Mouse (Mus musculus): ENCODE measurements around the gene Dnajc8.
A peak's percentile ranks its signal among the peaks of the same experiment; 100 is the strongest.

Dnajc8 gene

DNA sequence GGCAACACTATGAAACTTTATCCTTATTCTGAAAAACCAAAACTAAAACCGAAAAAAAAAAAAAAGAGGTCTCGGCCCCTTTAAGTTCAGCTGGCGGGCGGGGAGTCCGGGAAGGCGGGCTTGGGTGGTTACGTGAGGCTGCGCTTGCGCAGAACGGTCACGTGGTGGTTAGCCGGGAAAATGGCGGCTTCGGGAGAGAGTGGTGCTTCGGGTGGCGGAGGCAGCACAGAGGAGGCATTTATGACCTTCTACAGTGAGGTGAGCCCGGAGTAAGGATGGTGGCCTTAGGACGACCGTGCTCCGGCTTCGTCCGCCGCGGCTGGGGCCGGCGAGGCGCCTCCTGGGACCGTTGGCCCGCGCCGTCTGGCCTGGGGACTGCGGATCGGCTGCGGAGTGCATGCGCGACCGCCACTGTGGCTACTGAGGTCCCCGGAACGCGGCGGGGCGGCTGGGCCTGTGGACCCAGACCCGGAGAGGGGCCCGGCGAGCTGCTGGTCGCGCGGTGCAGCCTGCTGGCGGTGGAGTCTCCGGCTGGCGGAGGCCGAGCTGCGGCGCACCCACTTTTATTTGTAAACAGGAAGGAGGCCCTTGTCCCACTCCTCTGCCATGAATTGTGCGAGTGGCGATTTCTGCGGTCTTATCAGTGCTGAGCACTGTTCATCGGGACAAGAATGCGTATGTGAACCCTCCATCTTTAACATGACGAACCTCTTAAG is at the start of gene Dnajc8:
Dnajc8 (plus strand) TSS at position 145 of the 716 bp plus-strand sequence.
- DNase-seq (ENCODE audit: extremely low read depth, low read depth) = peak; percentile 78

DNA sequence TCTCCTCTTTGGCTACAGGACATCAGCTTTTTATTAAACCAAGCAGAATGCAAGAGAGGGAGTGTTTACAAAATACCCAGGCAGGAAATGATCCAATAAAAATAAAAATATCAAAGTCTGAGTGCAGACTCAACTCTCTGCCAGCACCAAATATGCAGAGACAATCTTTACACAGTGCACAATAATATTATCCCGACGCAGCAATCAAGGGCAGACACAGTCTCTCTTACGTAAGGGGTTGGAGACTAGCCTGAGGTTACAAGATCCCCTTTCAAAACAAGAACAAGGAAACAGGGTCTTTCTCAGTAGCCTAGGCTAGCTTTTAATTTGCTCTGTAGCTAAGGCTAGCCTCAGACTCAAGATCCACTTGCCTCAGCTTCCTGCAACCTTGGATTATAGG is 46.8 kb upstream of the Dnajc8 start:
- DNase-seq (ENCODE audit: extremely low read depth, low read depth) = no peak

DNA sequence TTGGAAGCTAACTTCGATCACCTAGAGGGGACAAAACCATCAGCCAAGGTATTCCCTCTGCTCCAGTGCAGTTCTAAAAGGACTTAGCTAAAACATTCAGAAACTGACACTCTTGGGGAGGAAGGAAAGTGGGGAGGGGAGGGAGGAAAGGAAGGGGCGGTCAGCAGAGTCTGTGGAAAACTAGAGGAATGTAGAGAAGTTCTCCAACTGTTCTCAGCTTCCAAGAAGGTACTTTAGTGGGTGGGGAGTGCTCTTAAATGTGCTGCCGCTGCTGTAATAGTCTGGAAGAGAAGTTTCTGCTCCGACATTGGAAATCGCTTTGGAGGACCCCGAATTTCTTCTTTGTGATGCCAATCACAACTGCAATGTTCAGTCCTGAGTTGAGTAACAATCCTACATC is 46.4 kb upstream of the Dnajc8 start:
- no peak for DNase-seq (ENCODE audit: extremely low read depth, low read depth)

DNA sequence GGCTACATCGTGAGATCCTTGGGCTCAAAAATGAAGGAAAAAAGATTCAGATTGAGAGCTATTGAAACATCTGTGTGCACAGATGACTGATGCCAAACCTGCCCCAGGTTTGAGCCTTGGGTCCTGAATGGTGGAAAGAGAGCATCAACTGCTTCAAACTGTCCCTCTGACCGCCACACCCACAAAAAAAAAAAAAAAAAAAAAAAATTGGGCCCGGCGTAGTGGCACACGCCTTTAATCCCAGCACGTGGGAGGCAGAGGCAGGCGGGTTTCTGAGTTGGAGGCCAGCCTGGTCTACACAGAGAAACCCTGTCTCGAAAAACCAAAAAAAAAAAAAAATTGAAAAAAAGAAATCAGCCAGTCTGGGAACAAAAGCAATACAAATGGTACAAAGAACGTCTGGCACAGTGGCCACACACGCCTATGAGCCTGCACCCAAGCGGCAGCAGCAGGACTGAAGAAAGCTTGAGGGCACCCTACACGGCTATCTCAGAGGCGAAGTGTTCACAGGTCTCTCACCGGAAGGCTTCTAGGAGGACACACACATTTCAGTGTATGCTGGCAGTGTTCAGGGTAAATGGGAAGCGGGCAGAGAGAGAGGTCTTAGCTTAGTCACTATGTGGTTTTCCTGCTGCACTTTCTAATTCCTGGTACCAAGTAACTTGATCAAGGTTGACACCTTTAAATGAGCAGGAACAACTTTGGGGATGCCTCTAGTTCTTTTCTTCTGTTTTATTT is 44.9 kb upstream of the Dnajc8 start:
- DNase-seq (ENCODE audit: extremely low read depth, low read depth) = no peak

DNA sequence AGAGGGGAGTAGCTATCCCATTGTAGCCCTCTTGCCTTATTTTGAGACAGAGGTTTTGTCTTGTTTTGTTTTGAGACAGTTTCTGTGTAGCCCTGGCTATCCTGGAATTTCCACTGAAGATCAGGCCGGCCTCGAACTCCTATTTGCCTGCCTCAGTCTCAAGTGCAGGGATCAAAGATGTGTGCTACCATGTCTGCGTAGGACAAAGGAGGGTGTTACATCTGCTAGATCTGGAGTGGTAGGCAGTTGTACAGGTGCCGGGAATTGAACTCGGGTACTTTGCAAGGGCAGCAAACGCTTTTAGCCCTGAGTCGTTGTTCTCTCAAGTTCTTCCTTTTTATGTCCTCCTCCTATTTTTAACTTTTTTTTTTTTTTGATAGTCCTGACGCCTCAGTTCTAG is 44.3 kb upstream of the Dnajc8 start:
- DNase-seq (ENCODE audit: extremely low read depth, low read depth) = no peak

DNA sequence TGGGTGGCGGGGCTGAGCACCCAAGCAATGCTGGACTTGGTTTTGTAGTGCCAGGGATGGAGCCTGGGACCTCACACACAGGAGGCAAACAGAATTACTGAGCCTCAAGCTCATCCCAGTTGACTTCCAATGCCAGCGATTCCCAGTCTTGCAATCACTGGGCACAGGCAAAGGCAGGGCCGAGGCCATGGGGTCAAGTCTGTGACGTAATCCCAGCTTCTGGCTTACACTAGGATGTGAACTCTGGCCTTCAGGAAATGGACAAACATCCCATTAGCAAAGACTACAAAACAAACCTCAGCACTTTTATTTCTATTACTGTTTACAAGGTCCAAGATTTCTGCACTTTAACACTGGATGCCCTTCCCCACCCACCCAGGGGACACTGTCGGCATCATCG is 43.6 kb upstream of the Dnajc8 start:
- DNase-seq (ENCODE audit: extremely low read depth, low read depth) = no peak

DNA sequence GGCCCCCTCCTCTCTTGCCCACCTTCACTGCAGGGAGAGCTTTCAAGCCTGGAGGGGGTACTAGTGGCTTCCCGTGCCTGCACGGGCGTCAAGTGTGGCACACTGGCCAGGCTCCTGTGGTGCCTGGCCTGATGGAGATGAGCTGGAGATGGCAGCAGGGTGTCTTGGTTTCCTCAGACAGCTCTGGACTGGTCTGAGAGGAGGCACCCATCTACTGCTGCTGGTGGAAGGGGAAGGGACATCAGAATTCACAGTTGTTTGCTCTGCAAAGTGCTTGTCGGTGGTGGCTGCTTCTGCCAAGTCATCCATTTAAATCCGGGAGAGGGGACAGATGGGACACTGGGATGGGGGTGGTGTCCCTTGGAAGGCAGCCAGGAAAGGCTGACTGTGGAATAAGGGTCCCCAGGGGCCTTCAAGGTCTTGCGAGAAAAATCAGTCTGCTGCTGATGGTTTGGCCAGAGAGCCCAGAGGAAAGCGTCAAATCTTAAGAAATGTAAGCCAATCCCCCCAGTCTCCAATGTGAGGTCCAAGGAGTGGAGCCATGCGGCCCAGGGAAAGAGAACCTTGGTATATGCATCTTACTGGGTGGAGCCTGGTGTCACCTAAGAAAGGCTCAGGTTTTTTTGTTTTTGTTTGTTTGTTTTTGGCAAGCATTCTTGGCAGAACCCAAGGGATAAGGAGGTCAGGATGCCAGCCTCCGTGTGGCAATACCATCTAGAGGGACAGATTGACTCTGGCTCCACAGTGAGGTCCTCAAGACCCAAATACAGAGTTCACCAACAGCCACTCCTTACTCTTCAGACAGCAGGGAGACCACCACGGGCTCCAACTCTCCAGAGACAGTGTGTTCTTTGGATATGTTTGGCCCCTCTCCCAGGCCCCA is 42.9 kb upstream of the Dnajc8 start:
- no peak for DNase-seq (ENCODE audit: extremely low read depth, low read depth)

DNA sequence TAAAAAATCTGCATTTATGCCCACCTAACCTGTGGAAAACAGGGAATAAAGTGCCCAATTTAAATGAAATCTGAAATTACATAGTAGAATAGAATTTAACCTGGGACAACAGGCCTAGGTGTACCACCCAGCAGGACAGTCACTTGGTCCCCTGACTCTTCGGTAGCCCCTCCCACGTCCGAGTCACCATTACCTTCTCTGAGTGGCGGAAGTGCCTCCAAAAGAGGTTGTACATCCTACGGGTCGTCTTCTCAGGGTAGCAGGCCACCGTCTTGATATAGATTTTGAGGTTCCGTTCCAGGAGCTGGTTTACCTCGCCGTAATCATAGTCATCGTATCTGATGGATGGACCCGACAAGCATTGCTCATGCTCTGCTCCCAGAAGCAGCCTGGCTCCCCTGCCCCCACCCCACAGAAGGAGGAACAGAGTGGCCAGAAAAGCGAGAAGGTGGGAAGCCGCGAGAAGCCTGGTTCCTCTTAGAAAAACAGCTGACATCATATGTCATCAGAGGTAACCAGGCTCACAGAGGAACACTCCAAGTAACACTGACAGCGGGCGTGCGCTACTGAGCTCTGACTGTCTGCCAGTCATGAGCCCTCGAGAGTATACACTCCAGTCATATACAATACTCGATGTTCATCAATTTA is 41.0 kb upstream of the Dnajc8 start:
- no peak for DNase-seq (ENCODE audit: extremely low read depth, low read depth)

DNA sequence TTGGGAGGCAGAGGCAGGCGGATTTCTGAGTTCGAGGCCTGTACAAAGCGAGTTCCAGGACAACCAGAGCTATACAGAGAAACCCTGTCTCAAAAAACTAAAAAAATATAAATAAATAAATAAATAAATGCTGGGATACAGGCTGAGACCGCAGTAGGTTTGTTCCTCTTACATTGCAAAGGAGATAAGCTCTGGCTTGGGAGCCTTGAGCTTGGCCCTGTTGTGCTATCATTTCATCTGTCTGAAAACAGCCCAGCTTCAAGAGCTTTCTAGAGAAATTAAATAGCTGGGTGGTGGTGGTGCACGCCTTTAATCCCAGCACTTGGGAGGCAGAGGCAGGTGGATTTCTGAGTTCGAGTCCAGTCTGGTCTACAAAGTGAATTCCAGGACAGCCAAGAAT is 33.7 kb upstream of the Dnajc8 start:
- peak; percentile 54 for DNase-seq (ENCODE audit: extremely low read depth, low read depth)

DNA sequence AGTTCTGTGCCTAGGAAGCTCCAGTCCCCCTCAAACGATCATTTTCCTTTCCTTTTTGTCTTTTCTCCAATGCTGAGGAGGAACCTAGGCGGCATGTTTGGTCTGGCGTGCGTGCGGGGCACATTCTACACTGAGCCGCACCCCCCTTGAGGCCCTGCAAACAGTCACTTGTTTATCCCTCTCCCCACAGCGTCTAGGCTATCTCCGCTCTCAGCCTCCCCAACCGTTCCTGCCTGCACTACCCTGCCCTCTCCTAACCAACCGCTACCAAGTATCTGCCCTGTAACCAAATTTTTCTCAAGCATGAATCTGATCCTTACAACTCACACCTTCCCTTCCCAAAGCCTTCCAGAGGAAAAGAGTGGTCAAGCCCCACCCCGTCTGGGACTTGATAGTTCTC is 32.0 kb upstream of the Dnajc8 start:
- no peak for DNase-seq (ENCODE audit: extremely low read depth, low read depth)

DNA sequence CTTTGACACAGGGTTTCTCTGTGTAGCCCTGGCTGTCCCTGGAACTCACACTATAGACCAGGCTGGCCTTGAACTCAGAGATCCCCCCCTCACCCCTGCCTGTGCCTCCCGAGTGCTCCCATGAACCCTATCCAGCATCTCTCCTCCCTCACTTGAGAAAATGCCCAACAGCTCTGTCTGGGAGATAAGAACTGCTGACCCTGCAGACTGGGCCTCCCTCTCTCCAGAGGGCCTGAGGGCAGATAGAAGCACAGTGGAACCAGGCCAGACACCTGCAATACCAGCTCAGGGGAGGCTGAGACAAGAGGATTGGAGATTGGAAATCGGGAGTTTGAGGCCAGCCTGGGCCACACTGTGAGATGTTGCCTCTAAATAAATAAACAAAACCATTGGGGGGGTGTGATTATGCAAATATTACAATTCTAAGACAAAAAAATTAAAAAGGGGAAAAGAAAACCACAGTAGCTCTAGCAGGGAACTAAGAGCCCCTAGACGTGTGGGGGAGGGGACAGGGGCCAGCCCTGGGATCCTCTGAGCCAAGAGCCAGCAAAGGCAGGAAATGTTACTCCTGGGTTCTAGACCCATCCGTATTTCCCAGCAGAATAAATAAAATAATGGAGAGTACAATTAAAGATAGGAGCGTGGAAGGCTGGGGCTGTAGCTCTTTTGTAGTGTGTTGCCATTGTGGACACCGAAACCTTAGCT is 30.2 kb upstream of the Dnajc8 start:
- no peak for DNase-seq (ENCODE audit: extremely low read depth, low read depth)

DNA sequence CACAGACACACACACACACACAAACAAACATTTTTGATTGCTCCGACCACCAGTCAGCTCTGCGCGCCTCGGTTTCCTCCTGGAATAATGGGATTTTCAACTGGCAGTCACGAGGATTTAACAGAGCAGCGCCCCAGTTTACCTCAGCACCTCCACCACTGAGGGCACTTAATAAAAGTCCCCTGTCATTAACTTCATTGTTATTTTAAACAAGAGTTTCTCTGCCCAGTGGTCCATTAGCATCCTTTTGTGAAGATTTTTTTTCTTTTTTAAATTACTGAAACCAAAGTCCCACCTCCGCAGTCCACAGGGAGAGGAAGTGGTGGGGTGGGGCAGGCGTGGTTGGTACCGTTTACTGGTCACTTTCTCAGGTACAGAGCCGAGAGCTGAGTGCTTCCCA is 29.6 kb upstream of the Dnajc8 start:
- DNase-seq (ENCODE audit: extremely low read depth, low read depth) = no peak

DNA sequence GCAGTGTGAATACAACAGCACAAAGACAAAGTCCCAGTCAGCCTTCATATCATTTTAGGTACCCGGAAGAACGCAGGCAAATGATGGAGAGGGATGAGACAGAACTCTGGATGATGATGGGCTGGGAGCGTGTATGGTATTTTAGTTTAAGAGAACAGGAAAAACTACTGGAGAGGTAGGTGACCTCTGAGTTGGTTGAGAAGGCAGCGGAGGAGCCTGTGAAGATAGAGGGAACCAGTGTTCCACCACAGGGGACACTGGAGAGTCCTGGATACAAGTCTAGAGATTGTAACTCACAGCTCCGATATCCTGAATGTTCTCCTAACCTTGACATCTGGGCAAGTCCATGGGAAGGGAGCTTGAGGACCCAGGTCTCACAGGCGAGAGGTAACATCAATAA is 29.1 kb upstream of the Dnajc8 start:
- DNase-seq (ENCODE audit: extremely low read depth, low read depth) = no peak

DNA sequence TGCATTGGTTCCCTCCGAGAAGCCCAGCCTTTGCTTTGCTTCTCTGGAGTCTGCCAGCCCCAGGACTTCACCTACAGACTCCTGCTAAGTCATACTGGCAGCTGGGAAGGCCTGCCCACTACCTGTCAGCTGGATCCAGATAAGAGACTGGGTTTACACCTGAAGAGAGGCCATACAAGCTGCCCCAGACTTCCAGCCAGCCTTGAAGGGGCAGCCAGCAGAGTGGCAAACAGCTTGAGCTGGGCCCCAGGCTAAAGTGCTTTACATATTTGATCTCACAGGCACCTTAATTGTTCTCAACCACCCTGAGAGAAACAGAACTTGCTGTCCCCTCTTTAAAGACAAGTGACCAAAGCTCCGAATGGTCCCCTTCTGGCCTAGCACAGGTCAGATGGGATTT is 28.1 kb upstream of the Dnajc8 start:
- no peak for DNase-seq (ENCODE audit: extremely low read depth, low read depth)

DNA sequence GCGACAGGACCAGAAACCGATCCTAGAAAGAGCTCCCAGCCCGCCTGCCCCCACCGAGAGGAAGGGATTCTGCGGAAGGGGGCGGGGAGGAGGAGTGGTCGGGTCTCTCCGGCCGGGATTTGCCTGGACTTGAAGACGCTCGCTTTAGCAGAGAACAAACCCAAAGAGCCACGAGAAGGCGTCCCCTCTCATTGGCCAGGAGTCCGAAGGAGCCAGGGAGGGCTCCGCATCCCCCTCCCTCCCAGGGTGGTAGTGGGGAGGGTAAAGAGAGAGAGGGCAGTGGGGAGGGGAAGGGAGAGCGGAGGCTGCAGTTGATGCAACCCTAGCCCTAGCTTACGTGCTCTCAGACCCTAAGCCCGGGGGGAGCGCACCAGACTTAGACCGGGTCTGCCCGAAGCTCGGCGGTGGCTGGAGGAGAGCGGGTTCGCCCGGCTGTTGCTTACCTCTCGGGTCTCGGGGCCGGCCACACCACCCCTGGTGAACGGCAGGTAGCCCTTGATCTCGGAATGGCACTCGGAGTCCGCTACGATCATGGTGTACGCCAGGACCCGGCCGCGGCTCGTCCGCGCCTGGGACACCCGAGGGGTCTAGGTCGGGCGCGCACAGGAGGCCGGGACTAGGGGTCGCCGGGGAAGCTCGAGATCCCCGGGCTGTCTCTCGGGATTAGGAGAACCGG is 25.6 kb upstream of the Dnajc8 start:
- no peak for DNase-seq (ENCODE audit: extremely low read depth, low read depth)

DNA sequence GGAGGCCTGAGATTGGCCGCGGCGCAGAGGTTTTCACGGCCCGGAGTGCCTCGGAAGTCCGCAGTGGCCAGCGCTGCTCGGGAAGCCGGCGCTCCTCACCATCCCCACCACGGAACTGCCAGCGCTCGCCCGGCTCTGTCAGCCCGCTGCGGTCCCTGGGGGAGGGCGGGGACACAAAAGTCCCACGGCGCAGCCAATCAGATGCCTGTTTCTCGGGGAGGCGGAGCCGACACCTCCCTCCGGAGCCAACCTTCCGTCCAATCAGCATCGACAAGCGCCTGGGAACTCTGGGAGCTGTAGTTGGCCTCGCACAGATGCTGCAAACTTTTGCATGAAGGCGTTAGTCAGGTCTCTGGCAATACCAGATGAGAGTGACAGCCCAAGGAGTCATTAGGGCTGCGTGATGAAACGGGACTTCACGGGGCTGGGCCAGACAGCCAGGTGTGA is 25.0 kb upstream of the Dnajc8 start, which contains the start of gene Sesn2:
Sesn2 (minus strand) TSS at position 150 of the 447 bp plus-strand sequence.
- DNase-seq (ENCODE audit: extremely low read depth, low read depth) = peak; percentile 95

DNA sequence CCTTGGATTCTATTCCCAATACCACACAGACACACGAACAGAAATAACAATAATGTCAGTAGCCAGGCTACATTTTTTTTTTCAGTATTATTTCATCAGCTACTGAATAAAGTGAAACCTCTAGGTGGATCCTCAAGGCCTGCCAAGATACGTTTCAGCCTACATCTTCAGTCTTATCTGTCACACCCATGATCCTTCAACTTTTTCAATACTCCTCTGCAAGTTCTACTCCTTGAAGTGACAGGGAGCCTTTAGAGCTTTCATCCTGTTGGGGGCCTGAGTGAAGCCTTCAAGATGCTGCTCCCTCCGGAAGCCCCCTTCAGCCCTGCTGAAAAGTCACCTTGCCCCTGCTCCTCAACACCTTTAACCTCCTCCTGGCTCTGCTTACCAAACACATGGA is 23.3 kb upstream of the Dnajc8 start:
- no peak for DNase-seq (ENCODE audit: extremely low read depth, low read depth)

DNA sequence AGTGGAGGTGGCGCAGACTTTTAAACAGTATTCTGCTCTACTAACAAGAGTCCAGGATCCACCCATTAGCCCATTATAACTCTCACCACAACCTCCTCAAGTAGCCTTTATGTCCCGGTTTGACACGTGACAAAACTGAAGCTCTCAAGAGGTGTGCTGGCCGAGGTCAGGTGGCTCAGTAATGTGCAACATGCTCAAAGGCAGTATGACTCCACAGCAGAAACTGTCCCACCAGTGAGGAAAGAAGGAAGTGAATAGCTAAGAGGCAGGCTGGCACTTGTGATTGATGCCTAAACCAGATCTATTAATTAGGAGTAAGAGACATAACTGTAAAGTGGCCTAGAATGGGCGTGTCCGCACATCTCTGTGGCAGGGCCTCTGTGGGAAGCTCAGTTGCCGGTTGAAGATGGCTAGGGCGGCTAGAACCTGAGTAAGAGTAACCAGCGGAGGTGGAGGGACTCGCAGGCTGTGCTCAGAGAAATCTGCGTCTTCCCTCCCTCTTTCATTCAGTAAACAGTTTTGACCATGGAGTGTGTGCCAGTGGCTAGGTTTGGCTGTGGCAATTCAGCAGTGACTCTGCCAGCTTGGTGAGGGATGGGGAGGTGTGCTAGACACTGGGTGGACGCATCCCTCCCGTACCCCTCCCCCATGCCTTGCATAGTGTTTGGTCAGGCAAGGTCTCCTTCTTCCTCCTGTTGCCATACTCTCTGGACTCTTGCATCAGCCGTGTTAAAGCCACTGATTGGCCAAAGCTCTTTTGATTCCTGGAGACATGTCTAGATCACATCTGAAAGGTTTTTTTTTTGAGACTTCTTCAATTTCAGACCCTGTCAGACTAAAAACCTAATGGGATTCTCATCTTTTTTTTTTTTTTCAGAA is 21.7 kb upstream of the Dnajc8 start:
- peak; percentile 78 for DNase-seq (ENCODE audit: extremely low read depth, low read depth)

DNA sequence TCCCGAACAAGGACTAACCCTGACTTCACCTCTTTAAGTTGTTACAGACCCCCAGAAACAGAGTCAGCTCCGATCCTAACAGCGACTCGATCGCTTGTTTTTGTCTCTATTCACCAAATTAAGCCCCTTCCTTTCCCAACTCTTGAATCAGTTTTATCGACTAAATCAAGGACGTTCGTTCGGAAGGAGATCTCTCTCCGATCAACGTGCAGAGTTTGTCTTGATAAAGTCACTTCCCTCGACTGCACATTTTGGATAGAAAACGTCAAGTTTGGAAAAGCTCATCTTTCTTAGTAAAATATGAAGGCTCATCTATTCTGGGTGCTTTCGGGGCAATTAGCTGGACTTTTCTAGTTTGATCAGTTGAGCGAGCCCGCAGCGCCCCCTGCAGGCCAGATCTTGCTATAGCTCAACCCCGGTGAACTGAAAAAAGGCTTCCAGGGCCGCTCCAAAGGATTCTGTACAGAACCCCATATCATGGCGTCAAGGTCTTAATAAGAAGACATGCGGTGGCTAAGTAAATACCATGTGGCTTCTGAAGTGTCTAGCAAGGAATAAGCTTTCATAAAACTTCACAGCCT is 20.7 kb upstream of the Dnajc8 start:
- peak; percentile 70 for DNase-seq (ENCODE audit: extremely low read depth, low read depth)

Data from MEL-GATA-1-ER (cell line).